Mouse (Mus musculus): ENCODE results near the gene Ssr2. TPM values are rescaled to one million over a fixed set of nuclear protein-coding genes. Genes with fewer than 3 reads are reported as not detected.

Gene Ssr2
- total RNA-seq, 2 experiments from 2014 or later, result 127 to 130 TPM

DNA sequence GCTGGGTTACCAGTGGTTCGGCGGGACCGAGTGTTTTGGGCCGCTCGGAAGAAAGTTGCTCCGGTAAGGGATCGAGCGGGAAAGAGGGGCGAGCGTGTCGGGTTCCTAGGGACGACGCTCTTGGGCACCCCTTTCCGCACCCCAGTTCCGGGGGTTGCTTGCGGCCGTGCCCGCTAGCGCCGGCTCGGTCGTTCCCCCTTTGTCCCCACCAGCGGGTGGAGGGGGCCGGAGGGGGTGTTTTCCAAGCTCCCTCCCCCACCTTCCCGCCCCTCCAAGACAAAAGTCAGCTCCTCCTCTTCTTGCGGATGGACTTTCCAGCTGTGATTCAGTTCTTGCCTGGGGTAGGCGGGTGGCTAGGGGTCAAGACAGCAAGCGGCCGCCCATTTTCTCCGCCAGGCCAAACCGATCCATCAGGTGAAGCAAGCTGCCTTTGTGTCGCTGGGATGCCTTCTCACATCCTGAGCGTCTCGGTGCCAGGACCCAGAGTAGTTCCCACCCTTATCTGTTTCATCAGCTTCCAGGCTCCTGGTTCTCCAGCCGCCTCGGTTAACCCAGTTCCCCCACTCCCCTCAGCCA, 45.9 kb downstream of the Ssr2 start:
- peak; percentile 76 to 79 for DNase-seq
- intact Hi-C loops (cut with DNase I), result no loop called here

DNA sequence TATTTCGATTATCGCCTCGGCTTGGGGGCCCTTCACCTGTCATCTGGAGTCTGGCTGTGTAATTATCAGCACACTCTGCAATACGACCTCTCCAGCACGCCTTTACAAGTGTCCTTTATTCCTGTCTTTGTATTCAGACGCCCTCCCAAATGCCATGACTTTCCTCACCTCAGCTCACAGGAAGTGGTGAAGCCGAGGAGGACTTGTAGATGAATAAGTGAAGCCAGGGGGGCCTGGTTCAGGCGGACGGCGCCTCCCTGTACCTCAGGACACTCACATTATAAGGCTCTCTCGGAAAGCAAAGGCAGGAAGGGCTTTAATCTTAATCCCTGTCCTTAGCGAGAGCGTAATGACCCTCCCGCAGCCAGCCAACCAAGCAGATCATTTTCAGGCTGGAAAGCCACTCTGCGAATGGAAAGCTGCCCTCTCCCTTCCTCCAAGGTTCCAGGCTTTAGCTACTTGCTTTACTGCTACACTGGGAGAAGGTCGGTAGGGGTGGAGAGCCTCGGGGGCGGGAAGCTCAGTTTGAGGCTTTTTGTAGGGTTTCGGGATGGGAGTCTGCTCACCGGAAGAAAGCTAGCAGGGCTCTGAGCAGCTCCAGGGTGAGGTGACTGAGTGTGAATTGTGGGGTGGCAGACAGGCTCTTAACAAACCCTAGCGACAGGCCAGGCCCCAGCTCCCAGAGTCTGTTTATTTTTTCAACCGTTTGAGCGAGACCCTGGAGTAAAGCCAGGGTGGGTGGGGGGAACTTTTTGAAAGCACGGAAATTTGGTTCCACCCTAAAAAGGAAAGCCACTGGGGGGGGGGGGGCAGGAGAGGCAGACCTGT, 46.7 kb downstream of the Ssr2 start:
- peak; percentile 71 to 77 for DNase-seq
- intact Hi-C loops (cut with DNase I), result no loop called here

DNA sequence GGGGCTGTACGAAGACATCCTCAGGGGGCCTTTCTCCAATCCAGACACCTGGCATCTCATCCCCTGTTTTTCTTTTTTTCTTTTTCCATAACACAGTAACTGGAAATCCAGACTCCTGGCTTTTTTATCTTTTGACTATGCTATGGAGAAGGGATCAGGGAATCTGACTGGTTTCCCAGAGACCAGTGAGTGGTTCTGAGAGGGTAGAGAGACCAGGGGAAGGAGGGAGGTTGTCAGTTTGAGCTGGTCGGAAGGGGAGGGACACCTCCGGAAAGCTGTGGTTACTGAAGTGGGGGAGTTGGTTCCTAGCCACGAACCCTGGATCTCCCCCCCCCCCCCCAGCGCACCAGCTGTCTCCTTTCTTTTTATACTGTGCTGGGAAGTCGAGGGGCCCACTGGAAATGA, 47.3 kb downstream of the Ssr2 start:
- DNase-seq, result peak; percentile 68
- intact Hi-C loops (cut with DNase I), result no loop called here

DNA sequence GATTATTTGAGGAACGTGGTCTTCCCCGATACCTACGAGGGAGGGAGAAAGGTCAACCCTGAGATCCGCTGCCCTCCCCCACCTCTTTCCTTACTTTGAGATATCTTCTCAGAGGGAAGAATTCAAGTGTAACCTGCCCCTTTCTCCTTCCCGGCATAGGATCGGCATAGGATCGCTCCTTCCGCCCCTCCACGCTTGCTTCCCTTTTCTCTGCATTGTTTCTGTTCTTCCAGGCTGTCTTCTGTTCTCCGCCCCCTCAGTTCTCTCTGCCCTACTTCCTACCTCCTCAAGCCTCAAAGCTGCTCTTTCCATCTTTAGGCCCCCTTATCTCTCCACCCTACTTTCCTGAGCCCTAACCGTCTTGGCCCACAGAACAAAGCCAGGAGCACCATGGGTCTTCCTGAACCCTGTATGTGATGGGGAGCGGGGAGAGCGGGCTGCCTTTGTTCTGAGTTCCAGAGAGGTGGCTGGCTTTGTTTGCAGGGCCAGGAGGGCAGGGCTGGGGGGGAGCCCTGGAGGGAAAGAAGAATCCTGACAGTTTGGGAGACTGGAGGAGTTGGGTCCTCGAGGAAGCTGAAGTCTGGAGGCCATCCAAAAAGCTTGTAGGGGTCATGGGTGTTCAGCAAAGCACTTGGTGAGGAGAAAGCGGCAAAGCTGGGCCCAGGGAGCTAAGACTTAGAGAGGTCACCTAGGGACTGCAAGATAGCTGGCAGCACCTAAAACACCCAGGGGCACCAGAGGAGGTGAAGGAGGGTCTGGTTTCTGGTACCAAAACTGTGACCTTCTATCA, 47.9 kb downstream of the Ssr2 start:
- DNase-seq, result peak; percentile 48 to 52
- intact Hi-C loops (cut with DNase I), result loop anchor here (2.0 kb wide), 1 partner anchor 15 kb away; no protein-coding TSS in a partner anchor

DNA sequence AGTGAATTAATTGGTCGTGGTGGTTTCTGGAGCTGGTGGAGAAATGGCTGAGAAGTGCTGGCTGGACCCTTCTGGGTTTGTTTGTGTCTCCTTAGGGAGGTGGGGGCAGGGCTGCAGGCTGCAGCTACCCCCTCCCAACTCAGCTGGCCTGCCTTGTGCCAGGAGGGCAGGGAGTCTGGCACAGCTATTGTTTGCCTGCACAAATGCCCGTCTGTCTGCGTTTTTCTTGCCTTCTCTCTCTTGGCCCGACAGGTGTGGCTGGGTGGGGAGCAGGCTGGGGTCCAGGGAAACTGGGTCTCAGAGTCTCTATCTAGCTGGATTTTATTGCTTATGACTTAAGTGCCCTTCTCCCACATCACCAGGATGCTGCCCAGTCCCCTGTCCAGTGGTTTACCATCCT, 48.6 kb downstream of the Ssr2 start:
- intact Hi-C loops (cut with DNase I), result loop anchor here (2.0 kb wide), 1 partner anchor 16 kb away; no protein-coding TSS in a partner anchor
- DNase-seq, result no peak

DNA sequence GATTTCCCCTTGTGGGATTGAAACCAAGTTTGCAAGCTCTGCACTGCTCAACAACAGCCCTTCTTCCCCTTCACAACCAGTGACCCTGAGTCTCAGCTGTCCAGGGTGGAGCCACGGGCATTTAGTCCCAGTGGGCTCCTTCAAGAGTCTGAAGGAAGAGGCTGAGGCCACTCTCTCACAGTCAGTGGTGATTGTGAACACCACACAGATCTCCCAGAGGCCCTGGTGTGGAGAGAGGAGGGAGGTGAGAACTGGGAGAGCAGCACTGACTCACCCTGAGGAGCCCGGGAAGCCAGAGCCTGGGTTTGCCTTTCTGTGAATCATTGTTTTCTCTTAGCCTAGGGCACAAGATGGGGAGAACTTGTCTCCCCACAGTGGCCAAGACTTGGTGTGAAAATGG, 49.3 kb downstream of the Ssr2 start:
- peak; percentile 52 to 53 for DNase-seq

DNA sequence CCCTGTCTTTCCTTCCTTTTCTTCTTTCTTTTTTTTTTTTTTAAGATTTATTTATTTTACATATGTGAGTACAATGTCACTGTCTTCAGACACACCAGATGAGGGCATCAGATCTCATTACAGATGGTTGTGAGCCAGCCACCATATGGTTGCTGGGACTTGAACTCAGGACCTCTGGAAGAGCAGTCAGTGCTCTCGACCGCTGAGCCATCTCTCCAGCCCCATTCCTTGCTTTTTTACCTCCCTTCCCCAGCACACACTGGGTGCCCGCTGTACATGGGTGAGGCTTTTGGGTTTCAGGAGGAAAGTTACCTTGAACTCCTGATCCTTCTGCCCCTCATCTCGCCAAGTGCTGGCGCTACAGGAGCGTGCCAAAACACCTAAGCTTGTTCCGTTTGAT, 49.9 kb downstream of the Ssr2 start:
- no peak for DNase-seq
- intact Hi-C loops (cut with DNase I), result loop anchor here (2.0 kb wide), 1 partner anchor 17 kb away; no protein-coding TSS in a partner anchor

More for the DNA sequence above, 49.3 kb downstream of the Ssr2 start:
- intact Hi-C loops (cut with DNase I), result loop anchor here (2.0 kb wide), 1 partner anchor 16 kb away; no protein-coding TSS in a partner anchor

DNA sequence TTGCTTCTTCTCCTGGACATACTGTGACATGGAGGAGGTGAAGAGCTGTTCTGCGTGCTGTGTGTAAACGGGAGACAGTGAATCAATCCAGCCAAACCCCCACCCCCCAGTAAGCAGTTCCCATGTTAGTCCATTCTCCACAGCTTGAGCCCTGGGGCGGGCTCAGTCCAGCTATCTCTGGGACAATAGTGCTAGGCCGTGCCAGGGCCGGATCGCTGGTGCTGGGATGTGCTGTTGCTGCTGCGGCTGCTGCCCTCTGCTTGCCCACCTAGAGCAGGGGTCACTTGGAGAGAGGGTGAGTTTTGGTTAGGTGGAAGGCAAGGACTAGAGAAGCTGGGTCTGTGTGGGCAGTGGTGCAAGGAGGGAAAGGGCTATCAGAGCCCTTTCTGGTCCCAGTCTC, 50.6 kb downstream of the Ssr2 start:
- intact Hi-C loops (cut with DNase I), result no loop called here
- peak in 1 of 2 experiments; percentile 34 for DNase-seq

DNA sequence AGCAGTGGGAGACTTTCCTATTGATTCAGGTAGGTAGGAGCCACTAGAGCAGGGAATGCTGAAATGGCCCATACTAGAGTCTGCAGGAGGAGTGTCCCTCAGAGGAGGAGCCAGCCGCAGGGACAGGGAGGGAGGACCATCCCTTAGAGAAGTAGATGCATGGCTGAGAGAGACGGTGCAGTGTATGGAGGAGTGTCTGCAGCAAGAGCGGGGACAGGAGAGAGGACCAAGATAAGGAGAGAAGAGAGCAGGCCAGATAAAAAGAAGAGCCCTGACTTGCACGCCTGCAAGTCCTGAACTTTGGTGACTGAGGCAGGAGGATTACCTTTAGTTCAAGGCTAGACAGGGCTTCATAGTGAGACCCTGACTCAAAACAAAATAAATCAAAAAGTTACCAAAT, 51.4 kb downstream of the Ssr2 start:
- no peak for DNase-seq
- intact Hi-C loops (cut with DNase I), result no loop called here

DNA sequence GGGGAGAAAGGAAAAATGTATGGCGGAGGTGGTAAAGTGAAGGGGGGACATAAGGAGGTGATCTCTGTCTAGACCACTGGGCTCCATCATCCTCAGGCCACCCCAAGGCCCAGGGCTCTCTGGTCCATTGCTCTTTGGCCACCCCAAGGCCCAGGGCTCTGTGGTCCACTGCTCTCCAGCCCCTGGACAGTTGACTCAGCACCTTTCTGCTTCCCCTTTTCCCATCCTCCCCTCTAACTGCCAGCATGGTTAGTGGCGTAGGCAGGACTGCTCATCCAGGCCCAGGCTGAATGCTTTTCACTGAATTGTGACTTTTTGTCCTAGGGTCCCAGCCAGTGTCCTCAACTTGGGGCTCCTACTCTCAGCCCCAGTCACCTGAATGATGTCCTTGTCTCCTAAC, 51.9 kb downstream of the Ssr2 start:
- peak in 1 of 2 experiments; percentile 35 for DNase-seq
- intact Hi-C loops (cut with DNase I), result no loop called here

DNA sequence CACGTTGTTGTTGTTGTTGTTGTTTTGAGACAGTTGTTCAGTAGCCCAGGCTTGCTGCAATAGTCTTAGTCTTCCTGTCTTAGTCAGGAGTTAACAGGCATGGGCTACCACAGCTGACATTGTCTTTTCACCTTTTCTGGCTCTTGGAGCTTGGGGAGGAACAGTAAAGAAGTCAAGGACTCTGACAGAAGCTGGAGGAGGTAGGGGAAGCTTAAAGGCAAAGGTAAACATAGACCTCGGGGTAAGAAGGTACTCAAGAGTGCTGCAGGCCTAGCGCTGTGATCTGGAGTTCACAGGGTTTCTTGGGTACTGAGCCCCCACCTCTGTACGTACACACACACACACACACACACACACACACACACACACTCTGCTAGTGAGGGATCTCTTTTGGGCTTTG, 53.1 kb downstream of the Ssr2 start:
- intact Hi-C loops (cut with DNase I), result no loop called here
- DNase-seq, result no peak

DNA sequence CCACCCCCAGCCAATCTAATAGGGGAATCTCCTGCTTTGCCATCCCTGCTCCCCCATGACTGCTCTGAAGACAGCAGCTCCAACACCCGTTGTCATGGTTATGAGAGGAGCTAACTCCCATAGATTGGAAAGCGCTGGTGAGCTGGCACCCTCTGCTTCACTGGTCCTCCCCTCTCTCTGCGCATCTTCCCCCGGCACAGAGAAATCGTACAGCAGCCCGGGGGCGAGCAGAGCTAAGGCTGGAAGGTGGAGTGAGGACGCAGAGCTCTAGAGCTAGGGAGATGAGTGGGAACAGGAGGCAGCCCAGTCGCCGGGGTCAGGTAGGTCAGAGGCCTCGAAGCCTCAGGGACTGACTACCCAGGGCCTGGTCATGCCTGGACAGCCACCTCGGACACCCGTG, 53.6 kb downstream of the Ssr2 start:
- intact Hi-C loops (cut with DNase I), result no loop called here
- no peak for DNase-seq

DNA sequence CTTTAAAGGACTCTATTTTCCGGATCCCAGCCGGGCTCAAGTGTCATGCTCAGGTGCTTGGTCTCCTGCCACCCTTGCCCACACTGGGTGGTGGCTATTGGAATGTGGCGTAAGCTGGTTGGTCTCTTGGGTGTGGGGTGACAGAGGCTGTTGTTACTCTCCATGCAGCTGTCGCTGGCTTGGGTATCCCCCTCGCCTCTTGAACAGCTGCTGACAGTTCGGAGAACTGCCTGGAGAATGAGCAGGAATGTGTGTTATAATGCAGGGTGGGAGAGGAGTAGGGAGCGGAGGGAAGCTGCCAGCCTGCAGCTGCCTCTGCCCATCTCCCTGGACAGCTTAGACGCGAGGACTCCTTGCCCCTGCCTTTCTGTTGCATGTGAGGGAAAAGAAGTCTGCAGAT, 54.3 kb downstream of the Ssr2 start:
- intact Hi-C loops (cut with DNase I), result no loop called here
- DNase-seq, result no peak

DNA sequence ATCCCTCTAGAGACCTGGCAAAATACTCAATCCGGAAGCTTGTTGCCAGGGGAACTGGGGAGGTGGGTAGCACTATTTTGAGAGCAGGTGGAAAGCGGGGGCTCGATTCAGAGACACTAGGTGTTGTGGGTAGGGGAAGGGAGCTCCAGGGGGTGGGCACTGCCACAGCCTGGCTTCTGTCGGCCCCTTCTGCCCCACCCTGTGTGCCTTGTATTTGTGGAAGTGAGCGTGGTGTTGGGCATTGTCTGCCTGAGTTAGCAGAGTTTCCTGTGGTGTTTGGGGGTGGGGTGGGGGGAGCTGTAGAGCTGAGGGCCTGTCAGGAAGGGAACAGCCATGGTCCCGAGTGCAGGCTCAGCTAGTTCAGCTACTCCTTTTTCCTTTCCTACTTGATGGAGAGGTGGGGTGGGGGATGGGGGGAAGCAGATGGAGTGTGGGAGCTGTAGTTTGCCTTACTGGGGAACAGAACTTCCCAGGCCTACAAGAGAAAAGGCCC, 55.2 kb downstream of the Ssr2 start:
- intact Hi-C loops (cut with DNase I), result no loop called here
- peak; percentile 57 to 63 for DNase-seq

DNA sequence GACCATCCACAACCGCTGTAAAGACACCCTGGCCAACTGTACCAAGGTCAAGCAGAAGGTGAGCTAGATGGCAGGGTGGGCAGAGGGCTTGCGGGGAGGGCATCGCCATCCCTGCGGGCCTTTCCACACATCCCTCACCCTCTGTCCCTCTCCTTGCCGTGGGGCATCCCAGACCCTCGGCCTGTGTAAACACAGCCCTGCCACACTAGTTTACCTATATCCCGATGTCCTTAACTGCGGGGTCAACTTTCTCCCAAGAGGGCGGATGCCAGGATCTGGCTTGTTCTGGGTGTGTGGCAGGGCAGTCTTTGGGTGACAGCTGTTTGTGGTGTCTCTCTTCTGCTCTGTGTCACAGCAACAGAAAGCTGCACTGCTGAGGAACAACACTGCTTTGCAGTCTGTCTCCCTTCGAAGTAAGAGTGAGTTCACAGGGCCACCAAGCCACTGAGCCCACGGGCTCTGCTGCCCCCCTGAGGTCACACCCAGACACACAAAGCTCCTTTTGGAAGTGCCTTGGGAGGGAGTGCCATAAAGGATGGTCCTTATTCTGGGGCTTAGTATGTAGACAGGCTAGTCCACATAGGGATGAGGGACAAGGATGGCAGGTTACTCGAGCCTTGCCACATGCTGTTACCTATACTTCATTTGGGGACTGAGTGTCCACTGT, 56.4 kb downstream of the Ssr2 start:
- peak in 1 of 2 experiments; percentile 60 for DNase-seq
- intact Hi-C loops (cut with DNase I), result loop anchor here (2.0 kb wide), 1 partner anchor 25 kb away; no protein-coding TSS in a partner anchor

DNA sequence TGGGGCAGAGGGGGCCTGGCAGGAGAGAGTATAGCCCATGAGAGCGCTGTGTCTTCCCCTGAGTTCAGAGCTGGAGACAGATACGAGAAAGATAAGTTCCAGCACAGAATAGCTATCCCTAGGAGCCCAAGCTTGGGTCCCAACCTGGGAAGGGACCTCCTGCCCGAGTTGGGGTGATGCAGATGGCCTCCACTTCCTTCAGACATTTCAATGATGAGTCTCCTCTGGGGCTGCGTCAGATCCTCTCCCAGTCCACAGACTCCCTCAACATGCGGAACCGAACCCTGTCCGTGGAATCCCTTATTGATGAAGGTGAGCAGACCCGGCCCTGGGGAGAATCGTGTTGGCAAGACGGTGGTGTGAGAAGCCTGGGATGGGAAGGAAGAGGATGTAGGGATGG, 57.4 kb downstream of the Ssr2 start:
- intact Hi-C loops (cut with DNase I), result loop anchor here (2.0 kb wide), 1 partner anchor 26 kb away; no protein-coding TSS in a partner anchor
- no peak for DNase-seq

DNA sequence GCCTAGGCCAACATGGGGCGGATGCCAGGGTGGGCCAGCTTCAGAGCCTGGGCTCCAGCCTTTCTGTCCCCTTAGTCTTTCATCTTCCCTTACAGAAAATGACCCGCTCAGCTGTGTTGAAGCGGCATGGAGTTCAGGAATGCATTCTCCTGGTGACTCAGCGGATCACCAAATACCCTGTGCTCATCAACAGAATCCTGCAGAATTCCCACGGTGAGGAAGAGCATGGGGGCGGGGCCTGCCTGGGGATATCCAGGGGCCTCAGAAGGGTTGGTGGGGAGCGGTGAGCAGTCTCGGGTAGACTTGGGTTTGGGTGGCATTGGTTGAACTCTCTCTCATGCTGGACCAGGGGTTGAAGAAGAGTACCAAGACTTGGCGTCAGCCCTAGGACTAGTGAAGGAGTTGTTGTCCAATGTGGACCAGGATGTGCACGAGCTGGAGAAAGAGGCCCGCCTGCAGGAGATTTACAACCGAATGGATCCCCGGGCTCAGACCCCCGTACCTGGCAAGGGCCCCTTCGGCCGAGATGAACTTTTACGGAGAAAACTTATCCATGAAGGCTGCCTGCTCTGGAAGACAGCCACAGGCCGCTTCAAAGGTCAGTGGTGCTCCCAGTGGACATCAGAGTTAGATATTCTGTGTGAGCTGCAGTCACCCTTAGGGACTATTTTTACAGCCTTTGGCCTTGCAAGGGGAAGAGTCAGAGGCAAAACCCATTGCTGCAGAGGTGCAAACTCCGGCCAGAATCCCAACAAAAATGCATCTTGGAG, 60.0 kb downstream of the Ssr2 start:
- no peak for DNase-seq
- intact Hi-C loops (cut with DNase I), result no loop called here

DNA sequence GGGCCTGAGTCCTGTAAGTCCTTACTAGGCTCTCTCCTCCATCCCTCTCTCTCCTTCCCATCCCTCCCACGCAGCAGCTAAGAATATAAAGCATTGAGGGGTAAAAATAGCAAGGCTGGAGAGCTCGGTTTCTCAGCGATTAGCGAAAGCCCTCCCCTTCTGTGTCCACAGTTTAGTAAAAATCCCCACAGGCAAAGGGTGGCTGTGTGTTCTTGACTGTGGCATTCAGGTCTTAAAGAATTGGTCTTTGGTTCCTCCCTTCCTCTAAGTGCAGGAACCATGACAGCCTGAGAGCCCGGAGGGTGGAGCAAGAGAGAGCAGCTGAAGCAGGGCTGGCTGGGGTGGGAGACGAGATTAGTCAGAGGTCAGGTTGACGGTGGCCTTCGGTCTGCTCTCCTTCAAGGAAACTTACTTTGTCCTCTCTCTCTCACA, 60.9 kb downstream of the Ssr2 start:
- intact Hi-C loops (cut with DNase I), result no loop called here
- DNase-seq, result no peak

DNA sequence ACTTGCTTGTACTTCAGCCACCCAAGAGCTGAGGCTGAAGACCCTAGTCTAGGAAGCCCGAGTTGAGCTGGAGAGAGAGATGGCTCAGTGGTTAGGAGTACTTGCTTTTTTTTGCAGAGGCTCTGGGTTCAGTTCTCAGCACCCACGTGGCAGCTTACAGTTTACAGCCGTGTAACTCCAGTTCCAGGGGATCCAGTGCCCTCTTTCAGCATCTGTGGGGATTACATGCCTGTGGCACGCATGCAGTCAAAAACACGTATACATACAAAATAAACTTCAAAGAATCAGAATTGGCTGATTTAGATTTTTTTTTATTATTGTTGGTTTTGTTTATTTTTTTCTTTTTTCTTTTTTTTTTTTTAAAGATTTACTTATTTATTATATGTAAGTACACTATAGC, 61.5 kb downstream of the Ssr2 start:
- intact Hi-C loops (cut with DNase I), result no loop called here
- no peak for DNase-seq
